Mouse (Mus musculus): ENCODE results near the gene Baat.

- TF ChIP-seq HCFC1 (IDR thresholded peaks at IDR 0.05; ENCODE audit: borderline replicate concordance, insufficient read depth, low read length) = no peak
- TF ChIP-seq CHD2 (IDR thresholded peaks at IDR 0.05; ENCODE audit: low read depth, low read length) = no peak
Measured at GRCm38 (mm10) chr4:49546026-49546425, 39.7 kb upstream of the Baat start.

Measured in ES-E14 (cell line).